Mouse (Mus musculus): Measurements from ENCODE around the gene Pnpla2. TPM values are rescaled to one million over a fixed set of nuclear protein-coding genes. Genes with fewer than 3 reads are reported as not detected.

Pnpla2 gene
- polyA plus RNA-seq, 1 experiment from 2014 or later: 82.1 TPM

DNA sequence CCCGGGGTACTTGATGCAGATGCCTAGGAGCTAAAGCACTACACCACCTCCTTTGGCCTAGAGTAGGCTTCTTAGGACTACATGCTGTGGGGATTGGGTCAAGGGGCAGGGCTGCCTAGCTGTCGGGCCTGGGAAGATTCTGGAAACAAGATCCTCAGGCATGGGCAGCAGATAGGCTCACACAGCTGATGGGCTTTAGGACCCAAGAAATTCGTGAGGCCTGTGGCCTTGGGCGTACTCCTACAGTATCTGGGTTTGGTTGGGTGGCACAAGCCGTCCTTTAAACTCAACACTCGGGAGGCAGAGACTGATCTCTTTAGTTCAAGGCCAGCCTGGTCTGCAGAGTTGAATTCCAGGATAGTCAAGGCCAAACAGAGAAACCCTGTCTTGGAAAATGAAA is 17.2 kb downstream of the Pnpla2 start:
- no peak overlapping the region for H3K27ac ChIP-seq (replicated peaks)
- TF ChIP-seq EP300 (optimal IDR thresholded peaks at IDR 0.05) (no peak), CTCF (IDR thresholded peaks at IDR 0.05; ENCODE audit: low read depth) (no peak)
- H3K9ac ChIP-seq (ENCODE audit: low read length): no peak overlapping the region
- no peaks in the 10 kb centered on the region for H3K9me3 ChIP-seq (ENCODE audit: control insufficient read depth, low read length)
- 73% methylated on average over 6 of the region's 6 CpGs for WGBS
- no peak for ATAC-seq (ENCODE audit: low FRiP score, low TSS enrichment)
- no peak overlapping the region for H3K4me3 ChIP-seq (ENCODE audit: low read depth, low read length)
- H3K4me1 ChIP-seq (replicated peaks; ENCODE audit: control insufficient read depth, insufficient read depth): peaks cover 23% of the 10 kb centered on the region
- H3K36me3 ChIP-seq (ENCODE audit: control insufficient read depth, insufficient read depth, low read length): peaks cover 19% of the 10 kb centered on the region
- no peak overlapping the region for H3K4me2 ChIP-seq (replicated peaks; ENCODE audit: low read depth)
- DNase-seq (ENCODE audit: low spot score): no peak
- no peaks in the 10 kb centered on the region for H3K27me3 ChIP-seq (ENCODE audit: control insufficient read depth, insufficient read depth, low read length)

DNA sequence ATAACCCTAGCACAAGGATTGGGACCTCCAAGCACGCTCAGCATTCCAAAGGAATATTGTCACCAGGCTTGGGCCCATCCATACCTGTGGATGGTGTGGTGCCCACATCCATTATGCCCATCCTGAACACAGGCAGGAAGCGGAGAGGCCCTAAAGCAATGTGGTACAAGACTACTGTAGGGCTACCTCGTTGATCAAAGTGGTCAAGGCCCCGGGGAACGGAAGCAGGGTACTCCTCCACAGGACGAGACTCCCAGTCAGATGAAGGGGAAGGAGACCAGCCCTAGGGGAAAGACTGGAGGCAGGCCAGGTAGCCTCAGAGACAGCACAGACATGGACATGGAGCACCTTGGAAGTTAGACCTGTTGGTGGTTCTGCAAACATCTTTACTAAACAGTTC is 17.8 kb downstream of the Pnpla2 start:
- DNase-seq (ENCODE audit: low spot score) (no peak), ATAC-seq (ENCODE audit: low FRiP score, low TSS enrichment) (no peak)
- Histone ChIP-seq H3K27ac (replicated peaks) (no peak overlapping the region), H3K9ac (ENCODE audit: low read length) (no peak overlapping the region), H3K4me2 (replicated peaks; ENCODE audit: low read depth) (no peak overlapping the region), H3K36me3 (ENCODE audit: control insufficient read depth, insufficient read depth, low read length) (peaks cover 19% of the 10 kb centered on the region), H3K4me1 (replicated peaks; ENCODE audit: control insufficient read depth, insufficient read depth) (peaks cover 27% of the 10 kb centered on the region), H3K4me3 (ENCODE audit: low read depth, low read length) (no peak overlapping the region), H3K27me3 (ENCODE audit: control insufficient read depth, insufficient read depth, low read length) (no peaks in the 10 kb centered on the region), H3K9me3 (ENCODE audit: control insufficient read depth, low read length) (no peaks in the 10 kb centered on the region)
- TF ChIP-seq CTCF (IDR thresholded peaks at IDR 0.05; ENCODE audit: low read depth): no peak
- no peak for TF ChIP-seq EP300 (optimal IDR thresholded peaks at IDR 0.05)
- 83% methylated on average over 6 of the region's 6 CpGs for WGBS

DNA sequence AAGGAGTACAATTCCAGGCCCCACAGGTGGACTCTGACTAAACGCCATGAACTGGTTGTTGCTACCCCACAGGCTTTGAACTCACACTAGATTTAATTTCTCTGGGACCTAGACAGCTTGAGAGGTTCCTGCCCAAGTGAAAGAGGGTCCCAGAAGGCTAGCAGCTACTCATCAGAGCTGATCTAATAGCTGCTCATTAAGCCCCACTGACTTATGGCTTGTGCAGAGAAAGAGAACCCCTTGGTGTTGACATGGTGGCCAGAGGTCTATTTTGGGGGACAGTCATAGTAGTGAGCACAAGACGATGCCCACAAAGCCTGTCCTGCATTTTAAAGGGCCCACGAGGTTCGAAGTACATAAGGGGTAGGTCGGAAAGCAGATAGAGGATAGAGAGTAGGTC is 19.2 kb downstream of the Pnpla2 start:
- peak overlapping the region; percentile 88 for H3K9ac ChIP-seq (ENCODE audit: low read length)
- peak overlapping the region; percentile 90 for H3K4me2 ChIP-seq (replicated peaks; ENCODE audit: low read depth)
- peaks cover 19% of the 10 kb centered on the region for H3K36me3 ChIP-seq (ENCODE audit: control insufficient read depth, insufficient read depth, low read length)
- H3K9me3 ChIP-seq (ENCODE audit: control insufficient read depth, low read length): no peaks in the 10 kb centered on the region
- no peaks in the 10 kb centered on the region for H3K27me3 ChIP-seq (ENCODE audit: control insufficient read depth, insufficient read depth, low read length)
- WGBS: 10% methylated on average over 5 of the region's 5 CpGs
- DNase-seq (ENCODE audit: low spot score) (no peak), ATAC-seq (ENCODE audit: low FRiP score, low TSS enrichment) (no peak)
- peaks cover 20% of the 10 kb centered on the region for H3K4me1 ChIP-seq (replicated peaks; ENCODE audit: control insufficient read depth, insufficient read depth)
- no peak overlapping the region for H3K27ac ChIP-seq (replicated peaks)
- TF ChIP-seq CTCF (IDR thresholded peaks at IDR 0.05; ENCODE audit: low read depth): no peak
- peak overlapping the region; percentile 80 for H3K4me3 ChIP-seq (ENCODE audit: low read depth, low read length)

DNA sequence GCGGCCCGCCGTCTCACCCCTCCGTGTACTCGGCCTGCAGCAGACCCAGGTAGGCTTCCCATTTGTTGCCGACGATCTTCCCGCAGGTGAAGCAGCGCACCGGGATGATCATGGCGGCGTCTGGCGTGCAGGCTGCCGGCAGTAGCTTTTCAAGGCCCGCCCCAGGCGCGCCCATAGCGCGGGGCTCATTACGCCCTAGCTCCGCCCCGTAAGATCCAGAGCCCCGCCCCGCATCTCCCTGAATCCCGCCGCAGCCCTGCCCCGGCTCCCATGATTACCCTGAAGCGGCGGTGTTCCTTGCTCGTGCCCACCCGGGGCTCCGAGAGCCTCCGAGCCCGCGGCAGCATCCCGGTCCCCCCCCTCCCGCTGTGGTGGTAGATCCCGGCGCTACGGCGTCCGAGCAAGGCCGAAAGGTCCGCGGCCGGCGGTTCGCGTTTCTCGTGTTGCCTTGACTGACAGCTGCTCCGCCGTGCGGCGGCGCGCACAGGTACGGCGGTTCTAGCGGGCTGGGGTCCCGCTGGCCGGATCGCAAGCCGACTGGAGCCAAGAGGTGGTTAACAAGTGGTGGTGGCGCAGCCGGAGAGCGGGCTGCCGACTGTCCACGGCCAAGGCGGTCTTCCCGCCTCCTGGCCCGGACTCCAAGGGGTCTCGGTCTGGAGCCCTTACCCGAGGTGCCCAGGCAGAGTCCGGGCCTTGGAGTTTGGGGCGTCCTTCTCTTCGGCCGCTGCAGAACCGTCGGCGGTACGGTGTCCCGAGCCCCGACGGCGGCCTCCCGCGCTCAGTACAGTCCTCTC is 20.2 kb downstream of the Pnpla2 start, which contains the start of the genes Polr2l and Tspan4:
Gene Polr2l (minus strand): TSS at position 122 of the 794 bp plus-strand sequence.
Gene Tspan4 (plus strand): TSS at position 230 of the 794 bp plus-strand sequence.
- WGBS: under 1% methylated on average over 66 of the region's 87 CpGs

DNA sequence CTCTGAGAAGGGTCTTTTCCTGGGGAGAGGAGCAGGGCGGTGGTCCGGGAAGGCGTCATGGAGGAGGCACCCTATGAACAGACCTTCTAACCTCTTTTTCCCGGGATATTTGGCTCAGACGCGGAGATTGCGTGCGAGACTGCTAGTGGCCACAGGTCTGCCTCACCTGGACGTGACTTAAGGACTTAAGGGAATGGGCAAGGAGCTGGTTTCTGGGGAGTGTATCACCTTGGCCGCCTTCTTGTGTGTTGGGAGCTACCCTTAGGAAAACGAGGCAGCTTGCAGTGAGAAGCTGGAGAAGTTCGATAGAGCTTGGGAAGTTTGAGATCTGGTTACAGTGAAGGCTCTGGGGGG is 20.8 kb downstream of the Pnpla2 start:
- Histone ChIP-seq H3K27me3 (ENCODE audit: control insufficient read depth, insufficient read depth, low read length) (no peaks in the 10 kb centered on the region), H3K36me3 (ENCODE audit: control insufficient read depth, insufficient read depth, low read length) (peaks cover 8% of the 10 kb centered on the region), H3K4me3 (ENCODE audit: low read depth, low read length) (peak overlapping the region; percentile 80), H3K4me2 (replicated peaks; ENCODE audit: low read depth) (peak overlapping the region; percentile 90), H3K9me3 (ENCODE audit: control insufficient read depth, low read length) (no peaks in the 10 kb centered on the region), H3K9ac (ENCODE audit: low read length) (peak overlapping the region; percentile 88), H3K27ac (replicated peaks) (peak overlapping the region; percentile 87), H3K4me1 (replicated peaks; ENCODE audit: control insufficient read depth, insufficient read depth) (peaks cover 16% of the 10 kb centered on the region)
- DNase-seq (ENCODE audit: low spot score) (no peak), ATAC-seq (ENCODE audit: low FRiP score, low TSS enrichment) (peak; percentile 5; the same call in 1 of the 2 replicates)
- TF ChIP-seq EP300 (optimal IDR thresholded peaks at IDR 0.05) (no peak), CTCF (IDR thresholded peaks at IDR 0.05; ENCODE audit: low read depth) (no peak)
- 0% methylated on average over 12 of the region's 12 CpGs for WGBS

More for the DNA sequence above, 20.2 kb downstream of the Pnpla2 start, which contains the start of the genes Polr2l and Tspan4:
- DNase-seq (ENCODE audit: low spot score) (peak; percentile 86), ATAC-seq (ENCODE audit: low FRiP score, low TSS enrichment) (peak; percentile 74)
- TF ChIP-seq CTCF (IDR thresholded peaks at IDR 0.05; ENCODE audit: low read depth) (peak; percentile 27; the same call in 1 of the 2 replicates), EP300 (optimal IDR thresholded peaks at IDR 0.05) (peak; percentile 82)
- Histone ChIP-seq H3K4me1 (replicated peaks; ENCODE audit: control insufficient read depth, insufficient read depth) (peaks cover 16% of the 10 kb centered on the region), H3K9ac (ENCODE audit: low read length) (peak within 1 kb of the TSS; percentile 88), H3K9me3 (ENCODE audit: control insufficient read depth, low read length) (no peaks in the 10 kb centered on the region), H3K36me3 (ENCODE audit: control insufficient read depth, insufficient read depth, low read length) (peaks cover 13% of the 10 kb centered on the region), H3K4me3 (ENCODE audit: low read depth, low read length) (peak within 1 kb of the TSS; percentile 80), H3K27me3 (ENCODE audit: control insufficient read depth, insufficient read depth, low read length) (no peaks in the 10 kb centered on the region), H3K4me2 (replicated peaks; ENCODE audit: low read depth) (peak within 1 kb of the TSS; percentile 90), H3K27ac (replicated peaks) (peak within 1 kb of the TSS; percentile 87)
